Mouse (Mus musculus) hindbrain, postnatal 0 days (tissue): ENCODE results near the gene Fam213b. TPM values are rescaled to one million over a fixed set of nuclear protein-coding genes. Genes with fewer than 3 reads are reported as not detected.

Source experiments
- ATAC-seq: fragments of 200-750 bp; cut with Nextera tagmentation; 2 replicates; pipeline ENCODE4 v1.8.0; 2017; ENCODE audit warnings: mild to moderate bottlenecking, moderate TSS enrichment, moderate library complexity
- DNase-seq: peaks from one replicate; pipeline ENCODE4 v3.0.0-alpha.2; 2015; ENCODE audit warnings: low spot score
- H3K27ac ChIP-seq: fragments of 300-500 bp; sonication (generic); 2 replicates; pipeline ENCODE4 v1.5.1; 2014; ENCODE audit warnings: mild to moderate bottlenecking
- H3K27me3 ChIP-seq: fragments of 300-500 bp; sonication (generic); 2 replicates; pipeline ENCODE4 v1.6.1; 2014; ENCODE audit warnings: low read length, mixed read lengths; ENCODE audit not compliant: insufficient read depth
- H3K36me3 ChIP-seq: fragments of 300-500 bp; sonication (generic); 2 replicates; pipeline ENCODE4 v1.6.1; 2014; ENCODE audit warnings: low read length, mixed read lengths; ENCODE audit not compliant: insufficient read depth
- H3K4me1 ChIP-seq: fragments of 300-500 bp; sonication (generic); 2 replicates; pipeline ENCODE4 v1.6.1; 2014; ENCODE audit warnings: antibody characterized with exemption, low read length, mixed read lengths; ENCODE audit not compliant: insufficient read depth
- H3K4me2 ChIP-seq: fragments of 300-500 bp; sonication (generic); 2 replicates; pipeline ENCODE4 v1.6.1; 2014; ENCODE audit warnings: low read depth, mild to moderate bottlenecking, low read length, moderate library complexity, mixed read lengths
- H3K4me3 ChIP-seq: fragments of 300-500 bp; sonication (generic); 2 replicates; pipeline ENCODE4 v1.5.1; 2014; ENCODE audit warnings: low read length
- H3K9ac ChIP-seq: fragments of 300-500 bp; sonication (generic); replicated peaks from 2 replicates; pipeline ENCODE4 v1.6.1; 2014; ENCODE audit warnings: mild to moderate bottlenecking, low read length, moderate library complexity, mixed read lengths
- H3K9me3 ChIP-seq: fragments of 300-500 bp; sonication (generic); 2 replicates; pipeline ENCODE4 v1.6.1; 2016; ENCODE audit warnings: low read length, mixed read lengths
- CTCF ChIP-seq: IDR thresholded peaks from 2 replicates; pipeline ENCODE4 v1.5.1; 2016; ENCODE audit warnings: antibody characterized with exemption, control low read depth, low read depth
- WGBS: fragments of 180-500 bp; shearing (Covaris S2); extraction: QIAGEN DNeasy Blood & Tissue Kit; methylation state at CpG from one replicate; pipeline ENCODE4 v1.1.7; 2014; 5-methylcytosine and 5-hydroxymethylcytosine counted together
- polyA plus RNA-seq: library from polyadenylated mRNA; unstranded; fragments of >200 nt; fragmentation: Nextera tagmentation; extraction: Ambion mirVana; gene quantifications from 2 replicates; pipeline ENCODE4 v1.2.1, GENCODE M21; 2015
- total RNA-seq: library from RNA; depleted of rRNA; stranded (reverse); fragments of >200 nt; gene quantifications from 2 replicates; pipeline ENCODE4 v1.2.3, GENCODE M21; 2014

Fam213b gene
- total and polyA plus RNA-seq, 2 experiments from 2014 or later, result 33.5 to 83.8 TPM

DNA sequence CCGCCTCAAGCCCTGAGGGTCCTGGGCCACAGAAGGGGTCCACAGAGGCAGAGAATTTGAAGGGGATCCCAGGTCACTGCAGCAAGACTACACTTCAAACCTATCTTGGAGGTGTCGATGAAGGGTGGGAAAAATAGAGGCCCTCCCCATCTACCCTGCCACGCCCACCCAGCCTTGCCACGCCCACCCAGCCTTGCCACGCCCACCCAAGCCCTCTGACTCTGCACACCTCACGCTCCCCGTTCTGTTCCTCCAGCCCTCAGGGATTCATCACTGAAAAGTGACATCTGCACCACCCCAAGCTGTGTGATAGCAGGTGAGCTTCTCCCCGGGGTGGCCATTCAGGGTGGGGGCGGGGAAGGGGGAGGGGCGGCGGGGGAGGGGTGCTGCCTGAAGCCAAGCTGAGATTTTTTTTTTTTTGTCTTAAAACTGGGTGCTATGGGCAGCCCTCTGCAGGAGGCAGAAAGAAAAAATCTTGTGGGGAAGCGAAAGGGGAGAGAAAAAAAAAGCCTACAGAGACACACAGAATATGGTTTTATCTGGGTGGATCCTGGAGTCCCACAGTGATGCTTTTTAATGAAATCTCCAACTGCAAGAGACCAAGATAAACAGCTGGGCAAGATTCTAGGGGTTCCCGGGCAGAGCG is 16.8 kb downstream of the Fam213b start:
- H3K4me1 ChIP-seq, result 0 out of 2 replicates have a peak, but pooled peaks cover 4% of the 10 kb centered on the region
- no peak for TF ChIP-seq CTCF
- H3K27ac ChIP-seq, result no peak overlapping the region
- DNase-seq (no peak), ATAC-seq (no peak)
- H3K27me3 ChIP-seq, result no peaks in the 10 kb centered on the region
- H3K9ac ChIP-seq, result no peak overlapping the region
- no peak overlapping the region for H3K4me2 ChIP-seq
- H3K36me3 ChIP-seq, result no peaks in the 10 kb centered on the region
- H3K9me3 ChIP-seq, result no peaks in the 10 kb centered on the region
- no peak overlapping the region for H3K4me3 ChIP-seq
- WGBS, result 30% methylated on average over 14 of the region's 14 CpGs

- WGBS, result 76% methylated on average over 6 of the region's 6 CpGs
- Histone ChIP-seq H3K27ac (no peak overlapping the region), H3K4me1 (0 out of 2 replicates have a peak, but pooled peaks cover 4% of the 10 kb centered on the region), H3K36me3 (no peaks in the 10 kb centered on the region), H3K9ac (0 out of 2 replicates have a peak overlapping the region, but pooled peaks have one; percentile 1), H3K27me3 (no peaks in the 10 kb centered on the region), H3K4me2 (no peak overlapping the region), H3K9me3 (no peaks in the 10 kb centered on the region), H3K4me3 (no peak overlapping the region)
- TF ChIP-seq CTCF, result no peak
- no peak for ATAC-seq
- no peak for DNase-seq
Observed at GRCm38 (mm10) chr4:154880730-154881129, 18.2 kb downstream of the Fam213b start.

DNA sequence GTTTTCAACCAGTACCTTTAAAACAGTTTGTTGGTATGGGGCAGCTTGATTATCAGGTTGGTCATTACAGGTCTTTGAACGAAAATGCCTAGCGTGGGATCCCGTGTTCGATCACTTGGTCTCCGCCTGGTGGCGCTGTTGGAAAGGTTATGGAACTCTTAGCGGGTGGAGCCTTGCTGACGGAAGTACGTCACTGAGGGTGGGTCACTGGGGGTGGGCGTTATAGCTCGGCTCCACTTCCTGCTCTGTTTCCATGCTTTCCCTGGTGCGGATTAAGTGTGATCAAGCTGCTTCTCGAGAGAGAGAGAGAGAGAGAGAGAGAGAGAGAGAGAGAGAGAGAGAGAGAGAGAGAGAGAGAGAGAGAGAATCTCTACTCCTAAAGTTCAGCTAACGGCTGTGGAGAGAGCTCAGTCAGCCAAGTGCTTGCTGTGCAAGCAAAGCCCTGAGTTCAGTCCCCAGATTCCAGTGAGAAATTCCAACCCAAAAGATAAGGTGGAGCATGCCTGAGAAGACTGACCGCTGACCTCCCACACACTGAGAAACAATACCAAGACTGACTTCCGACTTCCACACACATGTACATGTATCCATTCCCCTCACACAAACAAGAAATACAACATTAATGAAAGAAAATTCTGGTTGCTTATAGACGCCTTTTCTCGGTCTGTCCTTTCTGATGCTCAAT is 20.9 kb downstream of the Fam213b start:
- Histone ChIP-seq H3K27ac (peak overlapping the region; percentile 69), H3K36me3 (no peaks in the 10 kb centered on the region), H3K4me2 (peak overlapping the region; percentile 57), H3K4me1 (0 out of 2 replicates have a peak, but pooled peaks cover 4% of the 10 kb centered on the region), H3K27me3 (no peaks in the 10 kb centered on the region), H3K4me3 (peak overlapping the region; percentile 19), H3K9me3 (no peaks in the 10 kb centered on the region), H3K9ac (0 out of 2 replicates have a peak overlapping the region, but pooled peaks have one; percentile 30)
- ATAC-seq (peak; percentile 95), DNase-seq (peak; percentile 99)
- 13% methylated on average over 18 of the region's 18 CpGs for WGBS
- TF ChIP-seq CTCF, result peak; percentile 93

DNA sequence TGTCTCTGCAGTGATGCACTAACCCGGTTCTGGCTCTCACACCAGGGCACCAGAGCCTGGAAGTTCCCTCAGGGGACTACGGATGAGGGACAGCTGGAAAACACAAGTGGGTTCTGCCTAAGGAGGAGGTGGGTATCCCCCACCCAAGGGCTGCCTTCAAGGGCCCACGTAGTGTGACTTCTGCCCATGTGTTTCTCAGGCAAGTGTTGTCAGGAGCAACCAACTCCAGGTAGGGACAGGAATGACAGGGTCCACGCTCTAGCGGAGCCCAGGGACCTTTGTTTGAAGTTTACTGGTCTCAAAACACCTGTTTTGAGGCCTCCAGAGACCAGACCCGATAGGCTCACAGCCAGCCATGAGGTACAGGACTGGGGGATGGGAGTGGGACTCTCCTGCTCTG is 25.7 kb downstream of the Fam213b start:
- ATAC-seq (no peak), DNase-seq (no peak)
- H3K27ac ChIP-seq, result no peak overlapping the region
- H3K9me3 ChIP-seq, result no peaks in the 10 kb centered on the region
- 0 out of 2 replicates have a peak, but pooled peaks cover 1% of the 10 kb centered on the region for H3K4me1 ChIP-seq
- H3K27me3 ChIP-seq, result no peaks in the 10 kb centered on the region
- H3K36me3 ChIP-seq, result no peaks in the 10 kb centered on the region
- H3K4me3 ChIP-seq, result no peak overlapping the region
- H3K9ac ChIP-seq, result no peak overlapping the region
- no peak for TF ChIP-seq CTCF
- no peak overlapping the region for H3K4me2 ChIP-seq
- WGBS, result 73% methylated on average over 6 of the region's 6 CpGs

- ATAC-seq (peak; percentile 82), DNase-seq (peak; percentile 61)
- H3K4me1 ChIP-seq, result no peaks in the 10 kb centered on the region
- peak overlapping the region; percentile 29 for H3K4me3 ChIP-seq
- H3K4me2 ChIP-seq, result peak overlapping the region; percentile 47
- peak; percentile 47 for TF ChIP-seq CTCF
- peak overlapping the region; percentile 35 for H3K9ac ChIP-seq
- H3K9me3 ChIP-seq, result no peaks in the 10 kb centered on the region
- no peak overlapping the region for H3K27ac ChIP-seq
- H3K27me3 ChIP-seq, result no peaks in the 10 kb centered on the region
- WGBS, result 3% methylated on average over 13 of the region's 13 CpGs
- H3K36me3 ChIP-seq, result no peaks in the 10 kb centered on the region
Observed at GRCm38 (mm10) chr4:154871757-154872251, 27.1 kb downstream of the Fam213b start.

GRCm38 (mm10) chr4:154870721-154871120 is 28.2 kb downstream of the Fam213b start:
- Histone ChIP-seq H3K4me1 (no peaks in the 10 kb centered on the region), H3K9ac (no peak overlapping the region), H3K4me2 (peak overlapping the region; percentile 47; the same call in 1 of the 2 replicates), H3K4me3 (no peak overlapping the region), H3K27ac (no peak overlapping the region), H3K36me3 (no peaks in the 10 kb centered on the region), H3K9me3 (no peaks in the 10 kb centered on the region), H3K27me3 (no peaks in the 10 kb centered on the region)
- WGBS, result 70% methylated on average over 4 of the region's 4 CpGs
- ATAC-seq, result no peak
- no peak for DNase-seq
- TF ChIP-seq CTCF, result no peak
